Mouse (Mus musculus) CD4-positive, CD25-positive, alpha-beta regulatory T cell, adult 4 months (primary cell): Measurements from ENCODE around the gene Spata16. TPM values are rescaled to one million over a fixed set of nuclear protein-coding genes. Genes with fewer than 3 reads are reported as not detected.

Experiments
- ATAC-seq: one replicate; pipeline ENCODE4 v1.8.0; 2017
- polyA plus RNA-seq, 2 experiments: library from polyadenylated mRNA; unstranded; fragments of 100-300 nt; shearing (Covaris generic); gene quantifications; one replicate each; pipeline ENCODE4 v1.2.1; 2017

Spata16 gene
- polyA plus RNA-seq, 2 experiments from 2014 or later: not detected

DNA sequence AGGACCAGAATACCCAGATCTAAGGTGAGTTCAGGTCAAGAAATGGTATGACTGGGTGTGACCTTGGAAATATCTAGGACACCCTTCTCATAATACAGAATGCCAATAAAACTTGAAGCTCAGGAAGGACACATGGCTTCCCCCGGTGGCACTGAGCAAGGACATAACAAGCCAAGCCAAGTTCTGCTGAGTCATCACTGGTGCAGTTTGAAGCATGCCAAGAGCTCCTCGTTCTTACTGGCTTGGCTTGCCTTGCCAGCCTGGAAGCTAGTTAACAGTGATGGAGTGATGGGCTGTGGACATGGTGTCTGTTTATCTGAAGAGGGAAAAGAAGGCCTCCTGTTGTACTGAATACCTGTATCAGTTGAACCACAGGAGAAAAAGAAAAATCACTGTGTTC lies 342.2 kb downstream of the Spata16 start:
- no peak for ATAC-seq

DNA sequence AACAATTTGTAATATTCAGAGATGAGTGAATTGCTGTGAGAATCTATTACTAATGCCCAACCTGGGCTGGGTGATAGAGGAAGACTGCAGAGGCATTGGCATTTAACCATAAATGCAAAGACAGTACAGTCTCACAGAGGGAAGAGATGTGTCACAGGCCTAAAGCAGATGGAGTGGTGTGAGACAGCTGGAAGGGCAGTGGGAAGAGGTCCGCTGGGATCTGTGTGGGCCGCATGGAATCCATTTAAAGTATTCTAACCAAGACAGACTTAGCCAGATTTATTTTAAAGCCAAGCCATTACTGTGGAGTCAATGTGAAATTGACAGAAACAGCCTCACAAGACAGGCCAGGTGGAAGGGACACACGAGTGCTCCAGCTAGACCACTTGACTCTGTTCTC lies 343.0 kb downstream of the Spata16 start:
- no peak for ATAC-seq

- no peak for ATAC-seq
Observed at GRCm38 (mm10) chr3:26981979-26982623, 344.7 kb downstream of the Spata16 start.

DNA sequence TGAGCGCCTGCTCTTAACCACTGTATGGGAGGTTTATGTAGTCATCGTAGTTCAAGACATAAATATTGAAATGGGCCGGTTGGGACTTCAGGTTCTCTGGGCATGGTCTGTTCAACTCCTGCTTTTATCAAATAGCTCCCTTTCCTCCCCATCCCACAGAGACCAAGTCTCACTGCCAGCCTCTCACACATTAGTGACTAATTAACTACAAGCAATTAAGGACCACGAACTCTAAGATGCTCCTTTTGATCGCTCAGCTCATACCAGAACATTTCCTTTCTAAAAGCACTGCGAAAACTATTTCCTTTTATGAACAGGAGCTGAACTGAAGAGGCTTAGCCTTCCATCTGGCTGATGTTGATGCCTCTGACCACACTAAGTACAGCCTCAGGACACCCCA lies 346.3 kb downstream of the Spata16 start:
- no peak for ATAC-seq

GRCm38 (mm10) chr3:27006844-27007243 lies 369.4 kb downstream of the Spata16 start:
- ATAC-seq: no peak

GRCm38 (mm10) chr3:27027957-27028356 lies 390.5 kb downstream of the Spata16 start:
- ATAC-seq: no peak

GRCm38 (mm10) chr3:27028526-27028925 lies 391.1 kb downstream of the Spata16 start:
- no peak for ATAC-seq

DNA sequence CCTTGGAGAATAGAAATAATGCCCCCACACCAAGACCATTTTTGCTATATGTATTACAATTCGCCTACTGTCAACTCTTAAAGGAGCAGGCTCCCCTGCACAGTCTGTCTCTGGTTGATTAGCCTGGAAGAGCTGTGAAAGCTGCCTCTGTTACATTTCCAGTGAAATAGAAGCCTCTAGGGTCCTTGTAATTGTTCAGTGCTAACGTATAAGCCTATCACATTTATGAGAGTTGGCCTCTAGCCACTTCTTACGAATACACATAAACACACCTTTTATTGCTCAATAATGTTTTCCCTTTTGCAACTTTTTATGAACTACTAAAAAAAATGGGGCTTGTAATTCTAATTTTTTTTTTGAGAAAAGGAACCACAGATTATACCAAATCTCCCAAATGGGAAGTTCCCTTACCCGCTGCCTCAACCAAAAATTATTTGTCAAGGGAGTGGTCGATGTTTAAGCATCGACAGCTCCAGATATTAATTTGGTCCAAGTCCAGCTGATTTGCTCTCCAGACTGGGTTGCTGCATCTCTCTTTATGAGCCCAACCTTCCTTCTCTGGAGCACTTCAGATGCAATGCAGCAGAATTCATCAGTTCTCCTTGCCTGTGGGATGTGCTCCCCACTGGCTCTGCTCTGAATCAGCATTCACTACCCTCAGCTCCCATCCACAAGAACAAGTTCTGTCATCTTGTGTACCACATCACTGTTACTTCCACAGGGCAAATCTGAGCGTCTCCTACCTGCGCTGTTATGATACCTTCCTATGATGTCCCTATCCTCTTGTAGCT lies 392.8 kb downstream of the Spata16 start:
- no peak for ATAC-seq
